21 mouse cellular contexts compared by ENCODE assay signal in the genomic region with DNA sequence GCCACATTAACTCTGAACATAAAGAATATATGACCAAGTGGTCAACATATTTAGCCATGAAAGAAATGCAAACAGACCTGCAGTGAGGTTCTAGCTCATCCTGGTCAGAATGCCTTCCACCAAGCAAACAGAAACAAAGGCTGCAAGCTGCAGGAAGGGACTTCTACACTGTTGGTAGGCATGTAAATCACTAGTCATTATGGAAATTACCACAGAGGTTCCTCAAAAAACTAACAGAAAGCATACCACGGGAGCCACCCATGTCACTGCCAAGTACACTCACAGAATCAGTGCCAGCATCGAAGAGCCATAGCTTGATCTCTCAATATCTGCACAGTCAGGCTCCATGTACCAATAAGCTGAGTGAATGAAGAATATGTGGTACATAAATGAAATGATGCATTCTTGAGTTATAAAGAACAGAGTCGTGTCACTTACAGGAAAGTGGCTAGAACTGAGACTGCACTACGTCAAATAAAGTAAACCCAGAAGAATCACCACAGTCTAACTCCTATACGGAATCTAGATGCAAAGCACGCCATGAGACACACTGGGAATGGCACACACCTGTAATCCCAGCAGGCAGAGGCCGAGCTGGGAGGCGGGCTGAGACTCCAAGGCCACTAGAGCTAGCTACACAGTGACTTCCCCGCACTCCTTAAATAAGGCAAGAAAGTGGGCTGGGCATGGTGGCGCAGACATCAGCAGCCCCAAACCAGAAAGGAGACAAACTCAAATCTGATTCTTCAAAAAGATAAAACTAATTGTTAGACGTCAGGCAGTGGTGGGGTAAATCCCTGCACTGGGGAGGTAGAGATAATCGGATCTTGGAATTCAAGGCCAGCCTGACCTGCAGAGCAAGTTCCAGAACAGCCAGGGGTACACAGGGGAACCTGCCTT.
DNase-seq lines count a peak whose midpoint lies in the region; ATAC-seq lines count a peak whose summit lies in the region.
"Had no signal": no experiment of that assay in that cellular context is flagged by ENCODE, and none has a peak within 500 bp of the region (broad histone marks: within the 10 kb centered on the region; RNA-seq: fewer than 3 reads in every experiment).

No protein-coding gene starts in this region.

- no peaks in the 10 kb centered on the region; the same call in 1 of the 2 replicates for H3K36me3 ChIP-seq in macrophage (ENCODE audit: inconsistent target)

- ATAC-seq in inflammation-experienced regulatory T-cells, adult 6 months = no peak
- ATAC-seq: midbrain, embryonic 16.5 days had no signal

- 62% methylated on average over 12 of the region's 12 CpGs for WGBS in macrophage (ENCODE audit: missing documents)

- peak overlapping the region; percentile 11 for H3K4me3 ChIP-seq in macrophage (ENCODE audit: inconsistent target)
- H3K4me3 ChIP-seq: embryonic facial prominence, embryonic 15.5 days; limb, embryonic 15.5 days had no signal

- H3K27ac ChIP-seq in macrophage = peak overlapping the region; percentile 47
- H3K27ac ChIP-seq: embryonic facial prominence, embryonic 15.5 days; hindbrain, embryonic 14.5 days; limb, embryonic 15.5 days had no signal

- intact Hi-C loops in left cerebral cortex, postnatal 36 days (cut with DNase I) = no loop called here

- H3K79me2 ChIP-seq in macrophage (ENCODE audit: inconsistent target) = peaks cover 92% of the 10 kb centered on the region

- DNase-seq in heart, adult 11 months = peak; percentile 83
- DNase-seq in heart, postnatal 4 days = no peak
- peak; percentile 40 to 56 for DNase-seq in spleen, postnatal 36 days (ENCODE audit: low spot score in 2 of 2)
- no peak for DNase-seq in spleen, adult 18-20 months
- DNase-seq in left cerebral cortex, postnatal 36 days (ENCODE audit: low spot score in 2 of 2) = no peak
- no peak for DNase-seq in urinary bladder, postnatal 25 days (ENCODE audit: low spot score)
- DNase-seq: adrenal gland, postnatal 36 days; cerebellum, adult 9-10 months; gastrocnemius, postnatal 10 days; kidney, adult 2 months; kidney, postnatal 25 days; layer of hippocampus, adult 9-11 months; lung, embryonic 14.5 days; right cerebral cortex, postnatal 14 days; thymus, adult 2 months had no signal

Comparison
In these comparisons a context has a peak if more than half of its experiments do, and no peak if none do; other contexts are left out.
1. DNase-seq: peak in heart, adult 11 months (single experiment) and spleen, postnatal 36 days (2 of 2); none in heart, postnatal 4 days (single experiment), spleen, adult 18-20 months (0 of 2), left cerebral cortex, postnatal 36 days (0 of 2) and urinary bladder, postnatal 25 days (single experiment).